Mouse (Mus musculus): ENCODE results near the gene Cyb561d2.

The Cyb561d2 gene

DNA sequence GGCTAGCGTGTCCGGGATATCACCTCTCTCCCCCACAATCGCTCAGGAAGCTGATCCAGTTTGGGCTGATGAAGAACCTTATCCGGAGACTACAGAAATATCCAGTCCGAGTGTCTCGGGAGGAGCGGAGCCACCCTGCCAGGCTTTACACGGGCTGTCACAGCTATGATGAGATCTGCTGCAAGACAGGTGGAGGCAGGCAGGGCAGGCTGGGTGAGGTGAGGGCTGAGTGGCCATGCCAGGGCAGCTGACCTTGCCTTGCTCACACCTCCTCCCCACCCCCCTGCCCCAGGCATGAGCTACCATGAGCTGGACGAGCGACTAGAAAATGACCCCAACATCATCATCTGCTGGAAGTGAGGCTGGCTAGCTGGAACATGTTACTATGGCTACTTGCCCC is 3.2 kb upstream of the Cyb561d2 start:
- TF ChIP-seq GATA4 (IDR thresholded peaks at IDR 0.05; ENCODE audit: insufficient replicate concordance, low read length) = no peak

DNA sequence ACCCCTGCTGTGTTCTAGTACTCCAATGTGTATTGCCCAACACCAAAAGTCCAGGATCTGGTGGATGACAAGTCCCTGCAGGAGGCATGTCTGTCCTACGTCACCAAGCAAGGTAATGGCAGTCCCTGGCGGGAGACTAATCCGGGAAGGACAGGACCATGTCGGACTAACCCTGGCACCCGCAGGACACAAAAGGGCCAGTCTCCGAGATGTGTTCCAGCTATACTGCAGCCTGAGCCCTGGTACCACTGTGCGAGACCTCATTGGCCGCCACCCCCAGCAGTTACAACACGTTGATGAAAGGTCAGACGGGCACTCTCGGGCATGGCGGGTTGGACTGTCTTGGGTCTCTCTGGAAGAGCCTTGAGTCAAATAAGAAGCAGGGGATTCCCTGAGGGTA is 2.7 kb upstream of the Cyb561d2 start:
- TF ChIP-seq GATA4 (IDR thresholded peaks at IDR 0.05; ENCODE audit: insufficient replicate concordance, low read length) = no peak

DNA sequence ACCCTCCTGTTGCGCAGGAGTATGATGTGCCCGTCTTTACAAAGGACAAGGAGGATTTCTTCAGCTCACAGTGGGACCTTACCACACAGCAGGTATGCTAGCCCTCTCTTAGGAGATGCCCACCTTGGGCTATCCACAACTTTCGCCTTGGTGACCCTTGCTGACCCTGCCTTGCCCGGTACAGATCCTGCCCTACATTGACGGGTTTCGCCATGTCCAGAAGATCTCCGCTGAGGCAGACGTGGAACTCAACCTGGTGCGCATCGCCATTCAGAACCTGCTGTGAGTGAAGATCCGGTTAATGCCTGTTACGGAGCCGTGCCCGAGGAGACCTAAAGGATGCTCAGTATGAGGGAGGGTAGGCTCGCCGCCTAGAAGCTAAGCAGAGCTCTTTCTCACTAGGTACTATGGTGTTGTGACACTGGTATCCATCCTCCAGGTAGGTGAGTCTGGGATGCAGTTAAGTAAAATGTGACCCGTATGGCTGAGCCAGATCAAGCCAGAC is 2.3 kb upstream of the Cyb561d2 start:
- TF ChIP-seq GATA4 (IDR thresholded peaks at IDR 0.05; ENCODE audit: insufficient replicate concordance, low read length) = no peak

DNA sequence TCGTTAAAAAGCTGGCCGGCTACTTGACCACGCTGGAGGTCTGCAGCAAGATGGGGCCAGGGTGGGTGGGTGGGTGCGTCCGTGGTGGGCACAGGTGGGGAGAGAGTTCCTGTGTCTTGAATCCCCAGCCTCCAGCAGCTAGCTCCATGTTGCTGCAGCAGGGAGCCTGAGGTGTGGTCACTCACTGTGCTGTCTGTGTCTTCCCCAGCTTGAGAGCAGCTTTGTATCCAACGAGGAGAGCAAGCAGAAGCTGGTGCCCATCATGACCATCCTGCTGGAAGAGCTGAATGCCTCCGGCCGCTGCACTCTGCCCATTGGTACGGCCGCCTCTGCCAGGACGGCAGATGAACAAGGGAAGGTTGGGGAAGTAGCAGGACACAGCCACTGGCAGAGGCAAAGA is 1.3 kb upstream of the Cyb561d2 start:
- no peak for TF ChIP-seq GATA4 (IDR thresholded peaks at IDR 0.05; ENCODE audit: insufficient replicate concordance, low read length)

DNA sequence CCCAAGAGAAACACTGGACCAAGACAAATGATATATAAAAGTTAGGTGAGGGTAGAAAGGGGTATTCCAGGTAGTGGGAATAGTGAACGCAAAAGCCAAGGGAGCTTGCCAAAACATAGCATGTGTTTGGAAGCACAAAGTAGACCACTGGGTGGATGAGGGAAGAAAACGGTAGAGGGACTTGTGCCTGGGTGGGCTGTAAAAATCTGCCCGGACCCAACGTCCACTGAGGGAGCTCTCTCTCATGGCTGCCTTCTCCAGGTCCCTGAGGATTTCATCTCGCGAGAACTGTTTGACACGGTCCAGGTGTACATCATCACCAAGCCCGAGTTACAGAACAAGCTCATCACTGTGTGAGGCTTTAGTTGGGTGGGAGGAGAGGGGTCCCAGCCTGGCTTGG is 728 bp upstream of the Cyb561d2 start:
- TF ChIP-seq GATA4 (IDR thresholded peaks at IDR 0.05; ENCODE audit: insufficient replicate concordance, low read length) = no peak

DNA sequence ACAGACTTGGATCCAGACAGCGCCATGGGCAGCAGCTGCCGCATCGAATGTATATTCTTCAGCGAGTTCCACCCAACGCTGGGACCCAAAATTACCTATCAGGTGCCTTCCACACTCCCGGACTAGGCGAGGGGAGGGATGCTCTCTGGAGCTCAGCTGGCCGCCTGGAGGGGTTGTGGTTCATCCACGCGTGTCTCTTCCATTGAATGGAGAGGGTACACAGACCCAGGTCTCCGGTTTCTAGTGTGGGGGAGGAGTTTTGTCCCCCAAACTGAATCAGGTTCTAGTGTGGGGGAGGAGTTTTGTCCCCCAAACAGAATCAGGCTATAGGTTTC is 326 bp upstream of the Cyb561d2 start:
- no peak for TF ChIP-seq GATA4 (IDR thresholded peaks at IDR 0.05; ENCODE audit: insufficient replicate concordance, low read length)

DNA sequence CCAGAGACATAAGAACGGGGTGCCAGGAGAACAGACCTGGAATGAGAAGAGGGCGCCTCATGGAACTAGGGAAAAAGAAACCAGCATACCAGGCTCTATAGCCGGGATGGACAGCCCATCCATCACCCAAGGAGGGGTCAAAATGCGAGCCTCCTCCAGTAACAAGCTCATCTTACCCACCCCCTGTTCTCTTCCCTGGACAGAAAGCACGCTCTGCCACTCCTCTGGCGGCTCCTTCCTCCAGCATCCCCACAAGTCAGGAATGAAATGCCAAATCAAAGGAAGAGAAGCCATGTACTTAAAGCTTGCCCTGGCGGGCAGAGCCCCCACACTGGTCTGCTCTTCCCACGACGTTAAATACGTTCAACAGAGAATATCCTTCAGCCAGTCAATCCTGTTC is 988 bp downstream of the Cyb561d2 start:
- TF ChIP-seq GATA4 (IDR thresholded peaks at IDR 0.05; ENCODE audit: insufficient replicate concordance, low read length) = no peak

DNA sequence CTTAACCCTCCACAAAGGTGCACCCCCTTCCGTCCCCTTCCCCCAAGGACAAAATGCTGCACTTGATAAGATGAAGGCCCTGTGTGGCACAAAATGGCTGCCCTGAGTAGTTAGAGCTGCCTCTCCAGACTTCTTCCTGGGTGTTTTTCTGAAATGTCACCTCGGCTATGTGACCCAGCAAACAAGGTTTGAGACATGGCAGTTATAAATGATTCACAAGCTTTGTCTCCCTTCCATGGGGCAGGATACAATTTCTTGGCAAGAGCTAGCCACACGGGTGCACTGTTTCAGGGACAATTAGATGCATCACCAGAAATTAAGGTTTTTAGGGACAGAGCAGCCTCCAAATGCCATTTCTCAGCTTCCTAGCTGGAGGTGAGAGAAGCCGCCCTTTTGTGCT is 1.6 kb downstream of the Cyb561d2 start:
- no peak for TF ChIP-seq GATA4 (IDR thresholded peaks at IDR 0.05; ENCODE audit: insufficient replicate concordance, low read length)

DNA sequence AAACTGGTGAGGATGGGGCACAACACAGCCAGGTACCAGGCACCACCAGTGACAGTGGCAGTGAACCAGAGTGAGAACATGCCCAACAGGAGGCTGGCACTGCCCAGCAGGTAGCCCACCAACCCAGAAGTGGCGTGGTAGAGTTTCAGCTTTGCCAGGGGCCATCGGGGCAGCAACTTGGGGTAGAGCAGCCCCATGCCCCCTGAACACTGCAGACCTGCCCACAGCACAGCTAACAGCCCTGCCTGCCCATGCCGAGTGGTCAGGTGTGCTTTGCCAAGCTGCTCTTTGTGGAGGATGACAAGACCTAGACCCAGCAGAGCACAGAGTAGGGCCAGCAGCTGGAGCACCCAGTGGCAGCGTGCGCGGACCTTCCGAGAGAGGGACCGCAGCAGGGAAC is 2.1 kb downstream of the Cyb561d2 start:
- no peak for TF ChIP-seq GATA4 (IDR thresholded peaks at IDR 0.05; ENCODE audit: insufficient replicate concordance, low read length)

DNA sequence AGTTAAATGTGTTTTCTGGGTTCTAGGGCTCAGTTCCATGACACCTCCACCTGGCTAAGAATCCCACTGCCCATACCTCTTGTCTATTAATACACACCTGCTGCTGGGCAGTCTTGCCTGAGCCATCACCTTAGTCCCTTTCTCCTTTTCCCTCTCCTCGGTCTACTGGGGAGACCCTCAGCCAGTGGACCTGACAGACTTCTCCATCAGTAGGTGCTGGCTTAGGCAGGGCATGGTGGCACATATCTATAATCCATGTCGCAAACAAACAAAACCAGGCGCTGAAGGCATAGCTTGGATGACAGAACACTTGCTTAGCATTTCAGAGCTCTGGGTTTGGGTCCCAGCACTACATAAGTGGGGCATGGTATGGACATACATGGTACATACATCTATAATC is 3.3 kb downstream of the Cyb561d2 start:
- no peak for TF ChIP-seq GATA4 (IDR thresholded peaks at IDR 0.05; ENCODE audit: insufficient replicate concordance, low read length)

DNA sequence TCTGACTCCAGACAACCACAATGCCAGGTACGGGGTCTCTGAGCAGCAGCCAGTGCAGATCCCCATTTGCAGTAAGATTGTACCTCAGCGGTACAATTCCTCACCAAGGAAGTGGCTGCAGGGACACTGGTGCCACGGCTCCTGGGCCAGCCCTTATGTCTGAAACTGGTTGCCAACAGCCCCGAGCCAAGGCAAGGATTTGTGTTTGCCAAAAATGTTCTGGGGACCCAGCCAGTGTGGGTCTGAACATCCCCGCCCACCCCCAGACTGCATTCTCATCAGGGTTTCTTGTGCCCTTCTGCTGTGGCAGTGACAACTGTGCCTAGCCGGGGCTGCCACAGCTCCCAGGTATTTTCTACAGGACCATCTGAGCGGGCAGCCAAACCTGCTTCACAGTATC is 3.8 kb downstream of the Cyb561d2 start:
- no peak for TF ChIP-seq GATA4 (IDR thresholded peaks at IDR 0.05; ENCODE audit: insufficient replicate concordance, low read length)

DNA sequence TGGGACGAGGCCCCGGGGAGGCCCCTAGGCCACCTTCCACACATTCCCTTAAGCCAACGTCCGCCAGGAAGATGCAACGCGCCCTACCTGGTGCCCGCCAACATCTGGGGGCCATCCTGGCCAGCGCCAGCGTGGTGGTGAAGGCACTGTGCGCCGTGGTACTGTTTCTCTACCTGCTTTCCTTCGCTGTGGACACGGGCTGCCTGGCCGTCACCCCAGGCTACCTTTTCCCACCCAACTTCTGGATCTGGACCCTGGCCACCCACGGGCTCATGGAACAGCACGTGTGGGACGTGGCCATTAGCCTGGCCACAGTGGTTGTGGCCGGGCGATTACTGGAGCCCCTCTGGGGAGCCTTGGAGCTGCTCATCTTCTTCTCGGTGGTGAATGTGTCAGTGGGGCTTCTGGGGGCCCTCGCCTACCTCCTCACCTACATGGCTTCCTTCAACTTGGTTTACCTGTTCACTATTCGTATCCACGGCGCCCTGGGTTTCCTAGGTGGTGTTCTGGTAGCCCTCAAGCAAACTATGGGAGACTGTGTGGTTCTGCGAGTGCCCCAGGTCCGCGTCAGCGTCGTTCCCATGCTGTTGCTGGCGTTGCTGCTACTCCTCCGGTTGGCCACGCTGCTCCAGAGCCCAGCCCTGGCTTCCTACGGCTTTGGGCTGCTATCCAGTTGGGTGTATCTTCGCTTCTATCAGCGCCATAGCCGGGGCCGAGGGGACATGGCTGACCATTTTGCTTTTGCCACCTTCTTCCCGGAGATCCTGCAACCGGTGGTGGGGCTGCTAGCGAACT is 7.4 kb downstream of the Cyb561d2 start:
- TF ChIP-seq GATA4 (IDR thresholded peaks at IDR 0.05; ENCODE audit: insufficient replicate concordance, low read length) = no peak

DNA sequence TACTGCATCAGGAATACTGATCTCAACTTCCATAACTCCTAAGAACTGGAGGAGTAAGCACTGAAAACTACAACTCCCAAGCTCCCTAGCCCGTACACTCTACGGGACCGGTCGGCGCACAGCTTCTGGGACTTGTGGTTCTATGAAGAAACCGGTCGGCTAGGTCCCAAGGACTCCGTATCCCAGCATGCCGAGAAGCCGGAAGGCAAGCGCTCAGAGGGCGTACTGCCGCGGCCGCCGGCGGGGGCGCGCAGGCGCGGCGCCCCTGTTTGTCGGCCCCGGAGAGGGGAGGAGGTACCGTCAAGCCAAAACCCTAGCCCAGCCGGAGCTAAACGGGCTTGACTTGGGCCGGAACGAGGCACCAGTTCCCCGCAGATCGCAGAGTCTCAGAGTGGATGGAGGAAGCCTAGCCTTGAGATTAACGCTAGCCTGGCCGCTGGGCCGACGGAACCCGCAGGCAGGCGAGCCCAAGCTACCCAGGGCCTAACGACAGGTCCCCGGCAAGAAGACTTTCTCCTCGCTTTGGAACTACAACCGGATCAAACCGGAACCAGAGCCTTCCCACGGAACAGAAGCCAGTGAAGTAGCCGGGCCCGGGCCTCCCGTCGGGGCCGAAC is 8.1 kb downstream of the Cyb561d2 start, which contains the start of gene Tmem115:
TSS of gene Tmem115 (plus strand) at position 155 of the 617 bp plus-strand sequence.
- TF ChIP-seq GATA4 (IDR thresholded peaks at IDR 0.05; ENCODE audit: insufficient replicate concordance, low read length) = peak; percentile 39; the same call in 1 of the 2 replicates

DNA sequence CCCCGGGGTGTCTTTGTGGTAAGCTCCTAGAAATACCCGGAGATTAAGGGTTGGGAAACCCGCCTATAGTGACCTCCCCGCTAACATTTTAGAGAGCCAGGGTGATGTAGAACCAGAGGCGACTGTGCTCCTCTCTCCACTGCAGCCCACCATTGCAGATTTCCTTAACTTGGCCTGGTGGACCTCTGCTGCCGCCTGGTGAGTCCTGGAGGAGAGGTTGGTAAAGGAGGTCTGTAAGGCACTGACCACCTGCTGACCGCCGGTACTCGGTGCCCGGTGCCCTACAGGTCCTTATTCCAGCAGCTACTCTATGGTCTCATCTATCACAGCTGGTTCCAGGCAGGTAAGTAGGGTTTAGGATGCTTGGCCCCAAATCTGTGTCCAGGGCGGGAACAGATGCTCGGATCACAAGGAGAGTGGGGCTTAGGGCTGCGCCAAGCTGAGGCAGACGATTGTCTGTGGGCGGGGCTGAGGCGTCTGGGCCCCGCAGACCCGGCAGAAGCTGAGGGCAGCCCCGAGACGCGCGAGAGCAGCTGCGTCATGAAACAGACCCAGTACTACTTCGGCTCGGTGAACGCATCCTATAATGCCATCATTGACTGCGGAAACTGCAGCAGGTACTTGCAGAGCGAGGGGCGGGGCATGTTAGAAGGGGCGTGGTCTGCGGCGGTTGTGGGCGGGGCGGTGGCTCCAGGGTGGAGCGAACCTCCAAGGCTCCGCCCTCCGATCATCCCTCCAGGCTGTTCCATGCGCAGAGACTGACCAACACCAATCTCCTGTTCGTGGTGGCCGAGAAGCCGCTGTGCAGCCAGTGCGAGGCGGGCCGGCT is 15.6 kb downstream of the Cyb561d2 start:
- no peak for TF ChIP-seq GATA4 (IDR thresholded peaks at IDR 0.05; ENCODE audit: insufficient replicate concordance, low read length)

DNA sequence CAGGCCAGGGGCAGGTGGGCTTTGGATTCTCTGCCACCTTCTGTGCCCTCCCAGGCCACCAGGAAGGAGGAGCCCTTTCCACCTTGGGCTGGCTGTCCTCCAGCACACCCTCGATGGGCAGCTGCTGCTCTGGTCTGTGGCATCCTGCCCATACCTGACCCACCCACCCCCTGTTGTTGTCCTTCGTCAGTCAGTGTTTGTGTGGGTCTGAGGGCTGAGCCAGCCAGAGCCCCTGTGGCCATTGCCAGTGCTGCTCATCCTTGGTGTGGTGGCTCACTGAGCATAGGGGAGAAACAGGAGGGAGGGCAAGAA is 19.6 kb downstream of the Cyb561d2 start:
- TF ChIP-seq GATA4 (IDR thresholded peaks at IDR 0.05; ENCODE audit: insufficient replicate concordance, low read length) = no peak

Data from liver, adult (tissue).